Mouse (Mus musculus) cerebellum, adult 2 months (tissue): ENCODE results near the gene Sec14l1.

Experiments
- CTCF ChIP-seq: fragments of 200-500 bp; IDR thresholded peaks from 2 replicates; pipeline ENCODE4 v1.5.1; 2011; ENCODE audit warnings: low read depth, mild to moderate bottlenecking, control low read depth, low read length, moderate library complexity, borderline replicate concordance; ENCODE audit not compliant: insufficient read depth
- POLR2A ChIP-seq: fragments of 200-500 bp; IDR thresholded peaks from 2 replicates; pipeline ENCODE4 v1.6.1; 2011; ENCODE audit warnings: low read length, control low read depth, borderline replicate concordance; ENCODE audit not compliant: insufficient read depth

- TF ChIP-seq POLR2A, result no peak
- TF ChIP-seq CTCF, result no peak
Measured at GRCm38 (mm10) chr11:117205042-117205441, 90.1 kb downstream of the Sec14l1 start.
